Mouse (Mus musculus): ENCODE measurements around the gene Nlk. TPM values are rescaled to one million over a fixed set of nuclear protein-coding genes. Genes with fewer than 3 reads are reported as not detected.

The Nlk gene
- polyA plus RNA-seq (2014; fragmentation: Illumina TruSeq; extraction: RNeasy Lipid Tissue Mini Kit (QIAGEN cat#74804); ENCODE audit: low read depth, low replicate concordance), result 17.5 TPM

GRCm38 (mm10) chr11:78696777-78697752 is at the start of gene Nlk:
TSS of gene Nlk (minus strand) at chr11:78697373.

GRCm38 (mm10) chr11:78550168-78551058 is 146.8 kb downstream of the Nlk start, which contains the start of gene Tmem97:
TSS of gene Tmem97 (minus strand) at chr11:78550777.

GRCm38 (mm10) chr11:78536080-78536689 is 161.0 kb downstream of the Nlk start, which contains the start of the genes Tnfaip1 and Ift20:
TSS of gene Tnfaip1 (minus strand) at chr11:78536332.
TSS of gene Ift20 (plus strand) at chr11:78536361.

Other genes starting within 250 kb of the Nlk start
- gene Slc46a1, start 231.7 kb downstream of the Nlk start, polyA plus RNA-seq (2014; fragmentation: Illumina TruSeq; extraction: RNeasy Lipid Tissue Mini Kit (QIAGEN cat#74804); ENCODE audit: low read depth, low replicate concordance), result 2.9 TPM
- gene Sarm1, start 199.6 kb downstream of the Nlk start, polyA plus RNA-seq (2014; fragmentation: Illumina TruSeq; extraction: RNeasy Lipid Tissue Mini Kit (QIAGEN cat#74804); ENCODE audit: low read depth, low replicate concordance), result 0.18 TPM
- gene Vtn, start 198.3 kb downstream of the Nlk start, polyA plus RNA-seq (2014; fragmentation: Illumina TruSeq; extraction: RNeasy Lipid Tissue Mini Kit (QIAGEN cat#74804); ENCODE audit: low read depth, low replicate concordance), result 27.3 TPM
- gene Sebox, start 193.9 kb downstream of the Nlk start, polyA plus RNA-seq (2014; fragmentation: Illumina TruSeq; extraction: RNeasy Lipid Tissue Mini Kit (QIAGEN cat#74804); ENCODE audit: low read depth, low replicate concordance), result not detected
- gene Tmem199, start 185.2 kb downstream of the Nlk start, polyA plus RNA-seq (2014; fragmentation: Illumina TruSeq; extraction: RNeasy Lipid Tissue Mini Kit (QIAGEN cat#74804); ENCODE audit: low read depth, low replicate concordance), result 18.0 TPM
- 133 TPM for gene Poldip2, start 185.2 kb downstream of the Nlk start, polyA plus RNA-seq (2014; fragmentation: Illumina TruSeq; extraction: RNeasy Lipid Tissue Mini Kit (QIAGEN cat#74804); ENCODE audit: low read depth, low replicate concordance)
- gene Tnfaip1, start 161.0 kb downstream of the Nlk start, polyA plus RNA-seq (2014; fragmentation: Illumina TruSeq; extraction: RNeasy Lipid Tissue Mini Kit (QIAGEN cat#74804); ENCODE audit: low read depth, low replicate concordance), result 44.0 TPM
- 60.0 TPM for gene Ift20, start 161.0 kb downstream of the Nlk start, polyA plus RNA-seq (2014; fragmentation: Illumina TruSeq; extraction: RNeasy Lipid Tissue Mini Kit (QIAGEN cat#74804); ENCODE audit: low read depth, low replicate concordance)
- 9.1 TPM for gene Tmem97, start 146.6 kb downstream of the Nlk start, polyA plus RNA-seq (2014; fragmentation: Illumina TruSeq; extraction: RNeasy Lipid Tissue Mini Kit (QIAGEN cat#74804); ENCODE audit: low read depth, low replicate concordance)
- gene Ccnq, start 54.4 kb upstream of the Nlk start, polyA plus RNA-seq (2014; fragmentation: Illumina TruSeq; extraction: RNeasy Lipid Tissue Mini Kit (QIAGEN cat#74804); ENCODE audit: low read depth, low replicate concordance), result 27.5 TPM
- 28.8 TPM for gene Lyrm9, start 129.2 kb upstream of the Nlk start, polyA plus RNA-seq (2014; fragmentation: Illumina TruSeq; extraction: RNeasy Lipid Tissue Mini Kit (QIAGEN cat#74804); ENCODE audit: low read depth, low replicate concordance)
- gene Nos2, start 223.4 kb upstream of the Nlk start, polyA plus RNA-seq (2014; fragmentation: Illumina TruSeq; extraction: RNeasy Lipid Tissue Mini Kit (QIAGEN cat#74804); ENCODE audit: low read depth, low replicate concordance), result 6.5 TPM

All from heart, adult 10 weeks (tissue).